Mouse (Mus musculus): ENCODE measurements around the gene Psen2.

GRCm38 (mm10) chr1:180312792-180313311, 49.6 kb upstream of the Psen2 start:
- no peak for TF ChIP-seq POLR2A (IDR thresholded peaks at IDR 0.05; ENCODE audit: insufficient read depth, low read depth, low read length)
- no peak for TF ChIP-seq CTCF (IDR thresholded peaks at IDR 0.05)

All from heart, adult 2 months (tissue).